Mouse (Mus musculus): ENCODE data around the gene Slc30a10.

Gene Slc30a10

DNA sequence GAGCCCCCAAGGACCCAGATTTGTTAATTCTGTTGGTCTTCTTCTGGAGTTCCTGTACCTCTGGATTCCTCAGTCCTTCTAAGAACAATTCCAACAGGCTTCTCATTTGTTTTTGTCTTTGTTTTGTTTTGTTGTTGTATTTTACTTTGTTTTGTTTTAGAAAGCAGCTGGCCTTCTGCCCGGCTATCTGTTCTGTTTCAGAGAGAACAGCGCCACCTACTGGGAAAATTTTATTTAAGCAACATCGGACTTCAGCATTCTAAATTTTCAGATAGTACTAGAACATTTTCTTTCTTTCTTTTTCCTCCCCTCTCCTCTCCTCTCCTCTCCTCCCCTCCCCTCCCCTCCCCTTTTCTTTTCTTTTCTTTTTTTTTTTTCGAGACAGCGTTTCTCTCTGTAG, 62.9 kb downstream of the Slc30a10 start:
- peak; percentile 66 for DNase-seq (ENCODE audit: low spot score)
